Mouse (Mus musculus): ENCODE results near the gene Rsf1.

Gene Rsf1

DNA sequence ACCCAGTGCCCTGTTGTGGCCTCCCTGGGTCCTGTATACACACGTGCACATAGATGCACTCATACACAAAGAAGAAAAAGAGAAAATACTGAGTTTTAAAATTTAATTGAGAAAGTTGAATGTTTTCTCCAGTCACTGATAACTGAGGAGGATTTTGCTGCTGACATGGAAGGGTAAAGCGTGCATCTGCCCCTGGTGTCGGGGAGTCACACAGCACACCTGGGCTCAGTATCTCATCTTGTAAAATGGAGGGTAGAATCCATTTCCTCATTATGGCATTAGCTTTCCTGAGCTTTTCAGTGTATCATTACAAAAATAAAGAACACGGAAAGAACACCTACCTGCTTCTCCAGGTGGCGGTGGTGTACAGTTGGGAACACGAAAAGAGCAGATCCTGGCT is 145.7 kb downstream of the Rsf1 start:
- DNase-seq (ENCODE audit: low spot score): no peak

DNA sequence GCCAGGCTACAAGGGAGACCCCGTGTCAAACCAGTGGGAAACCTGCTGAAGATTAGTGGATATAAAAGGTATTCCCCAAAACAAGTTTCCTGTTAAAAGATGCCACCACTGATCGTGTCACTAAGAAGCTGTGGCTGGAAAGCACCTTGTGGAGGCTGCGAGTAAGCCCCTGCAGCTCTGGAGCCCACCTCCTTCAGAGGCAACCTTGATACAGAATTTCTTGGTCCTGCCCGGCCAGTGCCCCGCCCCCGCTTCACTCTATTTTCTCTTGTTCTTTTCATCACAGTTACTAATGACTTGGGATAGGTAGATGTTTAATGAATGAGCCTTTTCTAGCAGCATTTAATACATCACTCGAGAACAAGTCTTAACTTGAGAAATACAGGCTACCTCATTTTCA is 146.4 kb downstream of the Rsf1 start:
- no peak for DNase-seq (ENCODE audit: low spot score)

DNA sequence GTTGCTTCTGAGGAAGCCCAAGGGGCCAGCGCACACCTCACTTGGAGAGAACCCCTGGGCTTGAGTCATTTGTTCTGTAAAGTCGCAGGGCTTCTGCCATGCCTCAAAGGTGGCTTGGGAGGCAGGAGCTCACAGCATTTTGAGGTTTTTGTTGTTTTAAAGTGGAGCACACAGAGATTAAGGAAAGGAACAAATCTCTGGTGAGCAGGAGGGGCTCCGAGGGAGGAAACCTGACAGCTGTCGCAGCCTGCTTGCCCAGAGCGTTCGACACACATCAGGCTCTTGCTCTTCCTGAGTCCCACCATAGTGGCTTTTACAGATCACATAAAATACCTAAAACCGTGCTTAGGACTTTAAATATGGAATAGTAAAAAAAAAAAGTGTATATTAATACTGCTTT is 147.1 kb downstream of the Rsf1 start:
- no peak for DNase-seq (ENCODE audit: low spot score)

DNA sequence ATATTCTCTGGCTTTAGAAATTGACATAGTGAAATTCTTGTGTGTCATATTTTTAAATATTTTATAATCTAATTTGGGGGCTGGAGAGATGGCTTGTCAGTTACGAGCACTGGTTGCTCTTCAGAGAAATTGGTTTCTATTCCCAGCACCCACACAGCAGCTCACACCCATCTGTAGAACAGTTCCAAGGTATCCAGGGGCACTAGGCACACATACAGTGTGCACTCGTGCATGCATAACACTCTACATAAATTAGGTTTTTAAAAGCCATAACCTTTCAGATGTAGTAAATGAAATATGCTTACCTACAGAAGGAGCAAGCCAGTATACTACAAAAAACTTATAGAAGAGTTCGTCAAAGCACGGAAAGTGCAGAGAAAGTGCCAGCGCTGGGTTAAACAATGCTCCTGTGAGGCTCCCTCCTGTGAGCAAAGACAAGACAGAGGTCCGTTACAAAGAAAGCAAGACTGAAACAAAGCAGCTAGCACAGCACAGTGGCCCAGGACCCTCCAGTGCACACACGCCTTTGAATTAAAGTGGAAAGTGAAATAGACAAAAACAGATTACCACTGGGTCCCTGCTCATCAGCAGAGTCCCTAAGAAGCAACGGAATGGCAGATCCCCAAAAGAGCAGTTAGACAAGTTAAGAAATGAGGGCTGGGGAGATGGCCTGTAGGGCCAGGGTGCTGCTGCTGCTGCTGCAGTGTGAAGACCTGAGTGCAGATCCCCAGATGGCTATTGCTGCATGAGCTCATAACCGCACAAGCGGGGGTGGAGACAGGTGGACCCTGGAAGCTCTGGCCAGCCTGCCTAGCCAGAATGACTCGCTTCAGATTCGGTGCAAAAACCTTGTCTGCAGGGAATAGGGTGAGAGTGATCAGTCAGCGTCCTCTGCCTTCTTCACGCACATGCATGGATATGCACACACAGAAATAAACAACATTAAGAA is 149.3 kb downstream of the Rsf1 start:
- DNase-seq (ENCODE audit: low spot score): no peak

DNA sequence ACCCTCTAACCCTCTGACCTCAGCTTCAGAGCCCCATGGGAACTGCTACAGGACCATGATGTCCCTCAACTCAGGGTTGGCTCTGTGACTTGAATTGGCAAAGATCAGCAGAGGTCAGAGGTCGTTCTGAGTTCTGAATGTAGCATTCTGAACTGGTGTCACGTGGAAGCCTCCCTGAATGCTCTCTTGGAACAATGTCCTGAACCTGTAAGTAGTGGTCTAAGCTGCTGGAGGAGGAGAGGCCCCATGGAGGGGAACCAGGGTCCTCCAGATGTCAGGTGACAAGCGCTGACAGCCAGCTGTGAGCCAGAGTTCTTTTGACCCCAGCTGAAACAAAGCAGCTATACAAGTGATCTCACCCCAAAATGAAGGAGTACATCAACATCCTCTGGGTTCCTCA is 150.7 kb downstream of the Rsf1 start:
- peak; percentile 64 for DNase-seq (ENCODE audit: low spot score)

DNA sequence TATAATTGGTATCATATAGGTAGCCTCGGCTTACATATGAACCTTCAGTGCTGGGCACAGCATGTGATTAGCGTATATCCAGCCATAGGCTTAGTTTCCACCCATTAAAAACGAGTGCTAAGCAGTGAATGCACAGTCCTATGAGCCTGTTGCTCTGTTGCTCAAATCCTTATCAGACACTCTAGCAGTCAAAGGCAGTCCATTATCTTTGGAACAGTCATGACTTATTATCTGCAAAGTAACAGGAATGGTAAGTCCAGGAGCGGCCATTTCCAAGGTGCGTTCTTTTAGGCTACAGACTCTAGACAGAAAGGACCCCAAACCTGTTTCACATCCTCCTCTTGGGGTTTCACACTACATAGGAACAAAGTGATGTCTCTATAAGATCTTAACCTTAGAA is 153.9 kb downstream of the Rsf1 start:
- no peak for DNase-seq (ENCODE audit: low spot score)

DNA sequence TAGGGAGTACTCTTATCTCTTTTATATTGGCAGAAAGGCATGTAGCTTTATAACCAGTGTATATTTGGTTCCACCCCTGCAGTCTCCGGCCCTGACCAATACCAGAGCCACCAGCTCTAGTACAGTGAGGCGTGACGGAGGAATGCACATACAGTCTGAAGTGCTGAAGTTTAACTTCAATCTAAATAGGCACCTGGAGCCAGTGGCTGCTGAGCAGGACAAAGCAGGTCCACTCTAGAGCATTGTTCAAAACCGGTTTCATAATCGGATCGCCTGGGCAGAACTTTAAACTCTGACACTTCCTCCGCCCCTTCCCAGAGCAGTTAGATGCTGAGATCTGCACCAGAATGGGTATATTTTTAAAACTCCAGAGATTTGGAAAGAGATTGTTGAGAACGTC is 155.3 kb downstream of the Rsf1 start:
- DNase-seq (ENCODE audit: low spot score): no peak

DNA sequence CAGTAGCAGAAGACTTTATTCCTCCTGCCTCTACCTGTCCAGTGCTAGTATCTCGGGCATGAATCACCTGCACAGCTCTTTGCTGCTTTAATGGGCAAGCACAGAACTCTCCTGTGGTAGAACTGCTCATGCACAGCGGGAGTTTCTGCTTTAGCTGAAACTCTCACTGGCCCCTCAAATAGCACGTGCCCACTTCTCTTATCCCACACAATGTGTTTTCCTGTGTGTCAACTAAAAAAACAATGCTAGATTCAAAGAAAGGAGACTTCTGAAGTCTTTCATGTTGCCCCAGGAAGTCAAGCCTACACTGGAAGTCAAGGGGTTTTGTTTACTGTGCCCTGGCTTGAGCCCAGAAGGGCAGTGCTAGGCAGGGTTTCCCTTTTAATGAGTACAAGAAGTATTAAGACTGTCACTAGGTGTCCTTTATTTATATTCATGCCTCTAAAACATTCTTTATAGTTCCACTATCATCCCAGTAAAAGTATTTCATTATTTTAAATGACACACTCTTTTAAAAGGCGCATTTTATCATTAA is 156.3 kb downstream of the Rsf1 start:
- DNase-seq (ENCODE audit: low spot score): no peak

DNA sequence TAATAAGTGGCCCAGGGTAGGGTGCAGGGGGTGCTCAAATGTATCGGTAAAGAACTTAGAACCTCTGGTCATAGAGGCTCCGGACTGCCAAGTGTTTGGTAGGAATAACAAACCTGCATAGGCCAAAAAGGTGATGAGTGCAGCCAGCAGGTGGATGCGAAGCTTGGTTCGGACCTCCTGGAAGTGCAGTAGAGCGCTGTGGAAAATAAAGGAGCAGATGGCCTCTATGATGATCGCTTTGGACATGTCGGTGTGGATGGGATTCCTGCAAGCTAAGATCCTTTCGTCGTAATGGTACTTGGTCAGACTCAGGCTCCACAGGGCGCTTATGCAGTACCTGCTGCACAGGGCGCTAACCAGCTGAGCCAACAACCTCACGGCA is 157.6 kb downstream of the Rsf1 start:
- DNase-seq (ENCODE audit: low spot score): no peak

DNA sequence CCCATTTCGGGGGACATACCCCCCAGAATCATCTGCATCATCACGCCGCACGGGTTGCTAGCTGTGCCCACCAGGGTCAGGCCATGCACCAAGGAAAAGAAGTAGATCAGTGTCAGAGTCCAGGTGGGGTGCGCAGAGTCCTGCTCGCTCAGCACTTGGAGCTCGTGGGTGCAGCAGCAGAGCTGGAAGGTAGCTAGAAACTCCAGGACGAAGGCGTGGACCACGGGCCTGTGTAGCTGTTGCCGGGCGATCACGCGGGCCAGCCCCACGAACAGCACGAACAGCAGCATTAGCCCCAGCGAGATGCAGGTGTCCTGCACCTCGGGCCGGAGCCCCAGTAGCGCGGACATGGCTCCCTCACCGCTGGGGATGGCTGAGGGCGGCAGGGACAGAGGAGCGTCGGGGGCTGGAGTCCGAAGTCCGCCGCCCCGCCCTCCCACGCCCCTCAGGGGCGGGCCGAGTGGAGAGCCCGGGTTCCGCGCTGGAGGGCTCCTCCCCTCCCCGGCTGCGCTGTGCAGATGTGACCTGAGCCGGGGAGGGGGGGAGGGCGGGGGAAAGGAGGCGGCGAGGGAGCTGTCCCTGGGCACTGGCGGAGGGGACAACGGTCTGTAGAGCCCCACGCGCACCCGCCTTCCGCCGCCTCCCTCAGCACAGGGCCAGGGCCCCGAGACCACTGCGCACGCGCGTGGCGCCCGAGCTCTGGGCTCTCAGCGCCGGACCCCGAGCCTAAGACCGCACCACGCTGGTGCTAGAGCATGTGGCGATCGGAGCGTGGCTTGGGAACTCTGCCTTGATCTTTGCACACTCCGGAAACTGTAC is 158.2 kb downstream of the Rsf1 start, which contains the start of gene Aqp11:
Aqp11 (minus strand) TSS at position 652 of the 819 bp plus-strand sequence.
- peak; percentile 89 for DNase-seq (ENCODE audit: low spot score)

DNA sequence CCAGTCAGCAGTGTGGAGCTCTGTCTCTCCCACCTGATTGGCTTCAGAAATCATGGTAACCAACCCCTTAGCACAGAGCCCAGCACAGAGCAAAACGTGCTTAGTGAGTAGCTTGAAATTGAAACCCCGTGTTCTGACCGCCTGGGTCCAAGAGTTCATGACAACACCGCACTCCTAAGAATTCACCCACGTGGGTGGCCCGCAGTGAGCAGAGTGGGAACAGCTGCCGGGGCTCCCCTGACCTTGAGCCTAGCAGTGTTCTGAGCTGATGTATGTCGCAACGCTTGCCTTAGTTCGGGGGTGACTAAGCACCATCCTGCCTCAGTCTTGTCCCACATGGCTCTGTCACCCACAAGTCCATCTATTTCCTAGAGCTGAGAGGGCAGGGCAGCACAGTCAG is 161.3 kb downstream of the Rsf1 start:
- DNase-seq (ENCODE audit: low spot score): no peak

DNA sequence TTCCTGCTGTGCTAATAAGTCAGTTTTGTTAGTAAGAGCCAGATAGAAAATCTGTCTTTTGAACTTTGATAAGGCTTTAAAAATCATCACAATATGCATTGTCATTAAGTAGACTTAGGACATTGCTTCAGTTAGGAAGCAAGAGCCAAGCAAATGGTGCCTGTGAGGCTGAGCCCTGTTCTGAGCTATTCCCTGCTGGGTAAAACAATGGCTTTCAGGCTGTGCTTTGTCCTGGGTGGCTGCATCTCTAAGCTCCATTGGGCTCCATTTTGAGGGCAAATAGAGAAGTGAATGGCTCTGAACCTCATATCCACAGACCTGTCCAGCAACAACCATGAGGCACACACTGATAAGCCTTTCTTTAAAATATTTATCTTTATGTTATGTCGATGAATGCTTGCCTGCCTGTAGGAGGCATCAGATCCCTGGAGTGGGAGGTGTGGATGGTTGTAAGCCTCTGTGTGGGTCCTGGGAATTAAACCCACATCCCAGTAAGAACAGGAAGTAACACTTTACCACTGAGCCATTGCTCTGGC is 162.1 kb downstream of the Rsf1 start:
- no peak for DNase-seq (ENCODE audit: low spot score)

Measured in embryo, embryonic 10 days (tissue).